In genomic region chr1:118789468-118789867, GRCm38 (mm10) we compare ENCODE assay signal across 16 mouse cellular contexts.
DNase-seq lines count a peak whose midpoint lies in the region; ATAC-seq and TF ChIP-seq lines count a peak whose summit lies in the region.
"Had no signal": no experiment of that assay in that cellular context is flagged by ENCODE, and none has a peak within 500 bp of the region (broad histone marks: within the 10 kb centered on the region; RNA-seq: fewer than 3 reads in every experiment).

No protein-coding gene starts in this region.

- TF ChIP-seq CTCF in forebrain, postnatal 0 days (IDR thresholded peaks at IDR 0.05; ENCODE audit: low read depth): no peak

- no peak overlapping the region for H3K4me2 ChIP-seq in forebrain, embryonic 13.5 days
- H3K4me2 ChIP-seq in forebrain, postnatal 0 days (ENCODE audit: low read depth): no peak overlapping the region
- H3K4me2 ChIP-seq in limb, embryonic 15.5 days: no peak overlapping the region
- H3K4me2 ChIP-seq: liver, embryonic 11.5 days; lung, embryonic 15.5 days had no signal

- no peak overlapping the region for H3K9ac ChIP-seq in forebrain, embryonic 13.5 days
- H3K9ac ChIP-seq in forebrain, postnatal 0 days: no peak overlapping the region
- H3K9ac ChIP-seq in limb, embryonic 15.5 days: no peak overlapping the region
- H3K9ac ChIP-seq: lung, embryonic 15.5 days had no signal

- ATAC-seq in forebrain, embryonic 13.5 days: peak; percentile 70; the same call in 1 of the 2 replicates
- ATAC-seq in forebrain, postnatal 0 days: no peak
- no peak for ATAC-seq in limb, embryonic 15.5 days (ENCODE audit: insufficient number of reproducible peaks, low FRiP score, low TSS enrichment, low read depth)
- ATAC-seq: activated CD4-positive, CD25-positive, alpha-beta regulatory T cell, adult 4 months had no signal

- H3K36me3 ChIP-seq in forebrain, embryonic 13.5 days (ENCODE audit: poor library complexity, severe bottlenecking): no peaks in the 10 kb centered on the region
- no peaks in the 10 kb centered on the region for H3K36me3 ChIP-seq in forebrain, postnatal 0 days (ENCODE audit: insufficient read depth)
- H3K36me3 ChIP-seq in limb, embryonic 15.5 days: no peaks in the 10 kb centered on the region
- H3K36me3 ChIP-seq: lung, embryonic 15.5 days had no signal

- H3K9me3 ChIP-seq in forebrain, embryonic 13.5 days (replicated peaks): peaks cover 6% of the 10 kb centered on the region; the same call in 1 of the 2 replicates
- H3K9me3 ChIP-seq in forebrain, postnatal 0 days (ENCODE audit: low read length): no peaks in the 10 kb centered on the region
- no peaks in the 10 kb centered on the region for H3K9me3 ChIP-seq in limb, embryonic 15.5 days
- H3K9me3 ChIP-seq: lung, embryonic 15.5 days had no signal

- H3K27ac ChIP-seq in forebrain, embryonic 13.5 days: no peak overlapping the region; the same call in 1 of the 2 replicates
- no peak overlapping the region for H3K27ac ChIP-seq in forebrain, postnatal 0 days (ENCODE audit: low read depth, low read length)
- H3K27ac ChIP-seq in limb, embryonic 15.5 days: peak overlapping the region; percentile 28; the same call in 1 of the 2 replicates
- H3K27ac ChIP-seq: gastrocnemius, adult 2 months; heart, adult 2 months; lung, embryonic 15.5 days had no signal

- intact Hi-C loops in left cerebral cortex, postnatal 4 days (cut with DNase I): no loop called here

- DNase-seq in forebrain, postnatal 0 days: no peak
- peak; percentile 84 for DNase-seq in left cerebral cortex, postnatal 4 days
- no peak for DNase-seq in left cerebral cortex, adult 11 months (ENCODE audit: low spot score)
- DNase-seq in cerebellum, adult 9-10 months: peak; percentile 71
- DNase-seq in urinary bladder, postnatal 14 days (ENCODE audit: low spot score): no peak
- DNase-seq in gastrocnemius, postnatal 10 days: no peak
- DNase-seq: adrenal gland, postnatal 25 days; gastrocnemius, adult 2 months; heart, adult 2 months; retina, postnatal 1 day; thymus, adult 18-20 months had no signal

- H3K4me1 ChIP-seq in forebrain, embryonic 13.5 days: peaks cover 6% of the 10 kb centered on the region
- H3K4me1 ChIP-seq in forebrain, postnatal 0 days (ENCODE audit: insufficient read depth): no peaks in the 10 kb centered on the region
- peaks cover 20% of the 10 kb centered on the region for H3K4me1 ChIP-seq in limb, embryonic 15.5 days
- H3K4me1 ChIP-seq: lung, embryonic 15.5 days had no signal

- 42% methylated on average over 3 of the region's 3 CpGs for WGBS in forebrain, embryonic 13.5 days
- WGBS in forebrain, postnatal 0 days: 27% methylated on average over 3 of the region's 3 CpGs
- WGBS in limb, embryonic 15.5 days: 31% methylated on average over 3 of the region's 3 CpGs

- no peak overlapping the region for H3K4me3 ChIP-seq in forebrain, embryonic 13.5 days
- H3K4me3 ChIP-seq in forebrain, postnatal 0 days (ENCODE audit: low read depth, low read length): no peak overlapping the region
- no peak overlapping the region for H3K4me3 ChIP-seq in limb, embryonic 15.5 days
- H3K4me3 ChIP-seq: gastrocnemius, adult 2 months; heart, adult 2 months; lung, embryonic 15.5 days had no signal

- H3K27me3 ChIP-seq in forebrain, embryonic 13.5 days: no peaks in the 10 kb centered on the region
- H3K27me3 ChIP-seq in forebrain, postnatal 0 days (ENCODE audit: insufficient read depth, low read length): no peaks in the 10 kb centered on the region
- no peaks in the 10 kb centered on the region for H3K27me3 ChIP-seq in limb, embryonic 15.5 days
- H3K27me3 ChIP-seq: lung, embryonic 15.5 days had no signal

Comparison
In these comparisons a context has a peak if more than half of its experiments do, and no peak if none do; other contexts are left out.
1. DNase-seq: peak in left cerebral cortex, postnatal 4 days (single experiment) and cerebellum, adult 9-10 months (single experiment); none in forebrain, postnatal 0 days (single experiment), left cerebral cortex, adult 11 months (single experiment), urinary bladder, postnatal 14 days (single experiment) and gastrocnemius, postnatal 10 days (single experiment).